Mouse (Mus musculus): Measurements from ENCODE around the gene Lmo4. TPM values are rescaled to one million over a fixed set of nuclear protein-coding genes. Genes with fewer than 3 reads are reported as not detected.

Gene Lmo4
- polyA plus RNA-seq, 3 experiments from 2014 or later: 8.6 to 12.7 (median 10.9) TPM

DNA sequence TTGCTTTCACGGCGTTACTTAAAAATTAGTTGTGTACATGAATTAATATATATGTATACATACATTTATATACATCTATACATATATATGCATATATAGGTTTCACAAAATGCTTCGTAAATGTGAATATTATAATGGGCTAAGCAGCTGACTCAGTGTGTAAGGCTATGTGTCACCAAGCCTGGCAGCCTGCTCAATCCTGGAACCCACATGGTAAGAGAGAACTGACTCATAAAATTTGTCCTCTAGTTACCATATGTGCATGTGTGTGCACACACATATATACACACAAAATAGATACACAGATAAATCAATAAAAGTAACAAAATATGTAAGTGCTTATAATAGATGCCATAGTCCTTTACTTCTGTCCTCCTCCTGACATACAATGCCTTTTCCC, 56.8 kb downstream of the Lmo4 start:
- no peak for ATAC-seq

DNA sequence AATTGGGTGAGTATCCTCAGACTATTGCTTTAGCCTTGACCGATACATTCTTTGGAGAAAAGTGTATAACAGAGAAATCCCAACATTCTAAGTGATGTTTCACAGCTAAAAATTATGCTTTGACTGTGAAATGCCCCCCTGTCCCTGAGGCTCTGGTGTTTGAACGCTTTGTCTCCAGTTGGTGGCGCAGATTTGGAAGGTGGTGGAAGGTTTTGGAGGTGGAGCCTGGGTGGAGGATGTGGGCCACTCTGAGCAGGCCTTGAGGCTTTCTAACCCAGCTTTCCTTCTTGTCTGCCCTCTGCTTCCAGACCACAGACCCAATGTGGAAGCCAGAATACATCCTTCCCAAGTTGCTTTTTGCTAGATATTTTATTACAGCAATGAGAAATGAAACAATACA, 57.8 kb downstream of the Lmo4 start:
- no peak for ATAC-seq

DNA sequence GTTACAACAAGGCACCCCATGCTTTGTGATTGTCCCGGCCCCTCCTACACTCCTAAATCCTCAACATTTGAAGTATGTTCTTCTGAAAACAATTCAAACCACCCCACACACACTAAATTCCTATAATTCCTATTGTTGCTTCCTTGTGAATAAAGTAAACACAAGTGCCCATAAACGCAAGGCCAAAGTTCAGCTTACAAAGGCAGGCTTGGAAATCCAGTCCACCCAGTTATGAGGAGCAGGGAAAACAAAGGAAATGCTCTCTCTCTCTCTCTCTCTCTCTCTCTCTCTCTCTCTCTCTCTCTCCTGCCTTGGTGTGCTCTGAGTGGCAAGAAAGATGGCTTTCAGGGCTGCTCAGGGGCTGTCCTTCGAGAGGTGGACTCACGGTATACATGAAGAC, 61.0 kb downstream of the Lmo4 start:
- ATAC-seq: no peak

DNA sequence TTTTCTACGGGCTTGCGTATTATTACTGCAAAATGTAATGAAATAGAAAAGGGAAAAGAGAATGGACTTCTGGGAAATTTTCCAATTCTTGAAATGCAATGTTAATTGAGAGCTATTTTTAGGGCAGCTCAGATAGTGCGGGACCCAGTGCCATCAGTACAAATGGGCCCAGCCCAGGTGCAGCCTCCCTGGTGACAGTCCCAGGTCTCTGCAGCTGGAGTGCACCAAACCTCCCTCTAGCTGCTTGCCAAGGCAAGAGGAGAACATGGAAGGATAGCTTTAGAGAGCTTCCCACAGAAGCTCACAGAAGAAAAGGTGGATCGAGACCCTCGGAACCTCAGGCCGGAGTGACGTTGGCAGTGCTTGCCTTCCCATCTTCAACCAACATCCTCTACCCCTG, 62.1 kb downstream of the Lmo4 start:
- no peak for ATAC-seq

DNA sequence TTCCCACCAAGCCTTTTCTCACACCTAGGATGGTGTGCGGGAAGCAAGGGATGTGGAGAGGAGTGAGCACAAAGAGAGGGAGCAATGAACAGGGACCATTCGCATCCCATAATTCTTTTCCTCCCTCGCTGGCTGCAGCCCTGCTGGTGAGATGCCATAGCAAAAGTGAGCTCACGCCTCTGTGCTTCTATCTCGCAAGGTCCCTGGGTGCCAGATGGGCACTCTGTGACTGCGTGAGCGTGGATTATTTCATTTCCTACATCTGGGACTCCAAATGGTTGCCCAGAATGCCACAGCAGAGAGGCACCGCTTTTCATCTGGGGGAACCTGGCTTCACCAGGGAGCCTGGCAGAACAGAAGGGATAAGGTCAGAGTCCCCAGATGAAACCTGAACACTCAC, 63.2 kb downstream of the Lmo4 start:
- no peak for ATAC-seq

DNA sequence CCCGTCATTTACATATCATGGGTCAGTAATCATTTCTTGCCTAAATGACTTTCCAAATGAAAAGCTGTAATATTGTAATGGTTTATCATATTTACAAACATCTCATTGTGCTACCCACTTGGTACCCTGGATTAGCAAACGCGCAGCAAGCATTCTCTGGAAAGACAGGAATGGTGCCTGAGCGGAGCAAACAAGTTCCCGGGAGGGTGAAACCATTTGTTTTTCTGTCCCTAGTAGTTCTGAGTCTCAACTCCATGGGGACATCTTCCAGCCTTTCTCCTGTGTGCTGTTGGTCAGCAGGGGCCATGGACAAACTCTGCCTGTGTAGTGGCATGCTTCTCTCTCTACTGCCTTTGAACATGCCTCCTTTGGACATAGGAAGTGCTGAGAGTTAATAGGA, 64.2 kb downstream of the Lmo4 start:
- no peak for ATAC-seq

DNA sequence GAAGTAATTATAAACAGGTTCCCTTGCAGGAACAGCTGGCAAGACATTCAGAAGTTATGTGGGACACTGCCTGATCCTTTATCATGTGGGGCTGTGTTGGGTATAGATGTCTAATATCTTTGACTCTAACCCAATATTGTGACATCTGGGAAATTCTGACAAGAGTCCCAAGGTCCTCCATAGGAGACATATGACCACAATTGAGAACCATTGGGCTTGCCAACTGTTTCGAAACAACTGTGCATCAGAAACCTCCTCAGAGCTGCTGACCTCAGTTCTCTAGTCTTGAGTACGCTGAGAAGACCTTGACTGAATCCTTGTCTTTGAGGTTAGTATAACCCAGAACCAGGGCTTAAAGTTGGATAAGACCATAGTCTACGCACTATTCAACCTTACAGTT, 66.4 kb downstream of the Lmo4 start:
- ATAC-seq: no peak

Data from inflammation-experienced regulatory T-cells, adult 6 months (primary cell).